Mouse (Mus musculus) hindbrain, embryonic 10.5 days (tissue): ENCODE results near the gene Colgalt2. TPM values are rescaled to one million over a fixed set of nuclear protein-coding genes. Genes with fewer than 3 reads are reported as not detected.

Experiments
- DNase-seq: peaks from one replicate; pipeline ENCODE4 v3.0.0-alpha.2; 2017; ENCODE audit warnings: low spot score
- H3K27ac ChIP-seq: fragments of 300-500 bp; sonication (generic); 2 replicates; pipeline ENCODE4 v1.5.1; 2016; ENCODE audit warnings: mild to moderate bottlenecking, moderate library complexity
- H3K27me3 ChIP-seq: fragments of 300-500 bp; sonication (generic); 2 replicates; pipeline ENCODE4 v1.6.1; 2016; ENCODE audit warnings: mild to moderate bottlenecking; ENCODE audit not compliant: poor library complexity, insufficient read depth, severe bottlenecking
- H3K36me3 ChIP-seq: fragments of 300-500 bp; sonication (generic); 2 replicates; pipeline ENCODE4 v1.6.1; 2016; ENCODE audit warnings: mild to moderate bottlenecking, moderate library complexity
- H3K4me1 ChIP-seq: fragments of 300-500 bp; sonication (generic); replicated peaks from 2 replicates; pipeline ENCODE4 v1.6.1; 2016; ENCODE audit warnings: mild to moderate bottlenecking
- H3K4me3 ChIP-seq: fragments of 300-500 bp; sonication (generic); 2 replicates; pipeline ENCODE4 v1.5.1; 2016; ENCODE audit warnings: mild to moderate bottlenecking, moderate library complexity
- H3K9me3 ChIP-seq: fragments of 300-500 bp; sonication (generic); 2 replicates; pipeline ENCODE4 v1.6.1; 2016; ENCODE audit warnings: mild to moderate bottlenecking, moderate library complexity
- WGBS: fragments of 180-500 bp; shearing (Covaris S2); methylation state at CpG from one replicate; pipeline ENCODE4 v1.1.7; 2016; 5-methylcytosine and 5-hydroxymethylcytosine counted together
- polyA plus RNA-seq: library from polyadenylated mRNA; unstranded; fragments of >200 nt; fragmentation: Nextera tagmentation; extraction: Ambion mirVana; gene quantifications from 2 replicates; pipeline ENCODE4 v1.2.1, GENCODE M21; 2016

Gene Colgalt2
- polyA plus RNA-seq, 1 experiment from 2014 or later, result 1.7 TPM

GRCm38 (mm10) chr1:152531498-152531897, 131.9 kb downstream of the Colgalt2 start:
- Histone ChIP-seq H3K9me3 (no peaks in the 10 kb centered on the region), H3K36me3 (peaks cover 63% of the 10 kb centered on the region)
- WGBS, result 66% methylated on average over 15 of the region's 15 CpGs

GRCm38 (mm10) chr1:152534531-152534930, 134.9 kb downstream of the Colgalt2 start:
- WGBS, result 94% methylated on average over 7 of the region's 7 CpGs
- Histone ChIP-seq H3K4me1 (peaks cover 10% of the 10 kb centered on the region), H3K27ac (no peak overlapping the region), H3K4me3 (no peak overlapping the region), H3K36me3 (peaks cover 74% of the 10 kb centered on the region), H3K9me3 (no peaks in the 10 kb centered on the region), H3K27me3 (no peaks in the 10 kb centered on the region)
- no peak for DNase-seq

More at GRCm38 (mm10) chr1:152531498-152531897, 131.9 kb downstream of the Colgalt2 start:
- DNase-seq, result no peak
- Histone ChIP-seq H3K4me3 (no peak overlapping the region), H3K27me3 (no peaks in the 10 kb centered on the region), H3K4me1 (peaks cover 10% of the 10 kb centered on the region), H3K27ac (no peak overlapping the region; the same call in 1 of the 2 replicates)

- H3K4me3 ChIP-seq, result no peak overlapping the region
- H3K4me1 ChIP-seq, result peaks cover 8% of the 10 kb centered on the region
- DNase-seq, result no peak
- no peaks in the 10 kb centered on the region for H3K27me3 ChIP-seq
- H3K9me3 ChIP-seq, result no peaks in the 10 kb centered on the region
- H3K36me3 ChIP-seq, result peaks cover 65% of the 10 kb centered on the region
- no peak overlapping the region for H3K27ac ChIP-seq
- WGBS, result 60% methylated on average over 16 of the region's 16 CpGs
Measured at GRCm38 (mm10) chr1:152536416-152537018, 136.9 kb downstream of the Colgalt2 start.

- Histone ChIP-seq H3K4me1 (peaks cover 6% of the 10 kb centered on the region), H3K27ac (no peak overlapping the region), H3K36me3 (peaks cover 69% of the 10 kb centered on the region), H3K27me3 (no peaks in the 10 kb centered on the region), H3K9me3 (no peaks in the 10 kb centered on the region), H3K4me3 (no peak overlapping the region)
- no peak for DNase-seq
- WGBS, result 84% methylated on average over 13 of the region's 13 CpGs
Measured at GRCm38 (mm10) chr1:152537186-152537585, 137.6 kb downstream of the Colgalt2 start.

- H3K27ac ChIP-seq, result no peak overlapping the region
- no peaks in the 10 kb centered on the region for H3K9me3 ChIP-seq
- DNase-seq, result no peak
- no peak overlapping the region for H3K4me3 ChIP-seq
- no peaks in the 10 kb centered on the region for H3K27me3 ChIP-seq
- 95% methylated on average over 4 of the region's 4 CpGs for WGBS
- no peaks in the 10 kb centered on the region for H3K4me1 ChIP-seq
- H3K36me3 ChIP-seq, result peaks cover 76% of the 10 kb centered on the region
Measured at GRCm38 (mm10) chr1:152538817-152539216, 139.2 kb downstream of the Colgalt2 start.

GRCm38 (mm10) chr1:152540304-152540887, 140.8 kb downstream of the Colgalt2 start:
- Histone ChIP-seq H3K4me3 (no peak overlapping the region), H3K4me1 (no peaks in the 10 kb centered on the region), H3K9me3 (no peaks in the 10 kb centered on the region), H3K27me3 (no peaks in the 10 kb centered on the region), H3K36me3 (peaks cover 77% of the 10 kb centered on the region), H3K27ac (no peak overlapping the region)
- DNase-seq, result no peak
- WGBS, result 92% methylated on average over 3 of the region's 3 CpGs

- Histone ChIP-seq H3K27ac (no peak overlapping the region), H3K36me3 (peaks cover 75% of the 10 kb centered on the region)
- 91% methylated on average over 6 of the region's 6 CpGs for WGBS
Measured at GRCm38 (mm10) chr1:152542747-152543378, 143.2 kb downstream of the Colgalt2 start.

GRCm38 (mm10) chr1:152543449-152544159, 144.0 kb downstream of the Colgalt2 start:
- H3K36me3 ChIP-seq, result peaks cover 75% of the 10 kb centered on the region
- 87% methylated on average over 2 of the region's 2 CpGs for WGBS

More at GRCm38 (mm10) chr1:152542747-152543378, 143.2 kb downstream of the Colgalt2 start:
- no peaks in the 10 kb centered on the region for H3K9me3 ChIP-seq
- H3K4me1 ChIP-seq, result no peaks in the 10 kb centered on the region
- DNase-seq, result no peak
- no peak overlapping the region for H3K4me3 ChIP-seq
- H3K27me3 ChIP-seq, result no peaks in the 10 kb centered on the region

GRCm38 (mm10) chr1:152549061-152549738, 149.6 kb downstream of the Colgalt2 start:
- no peaks in the 10 kb centered on the region for H3K9me3 ChIP-seq
- no peaks in the 10 kb centered on the region for H3K4me1 ChIP-seq
- H3K27me3 ChIP-seq, result no peaks in the 10 kb centered on the region
- no peak overlapping the region for H3K4me3 ChIP-seq
- no peak overlapping the region for H3K27ac ChIP-seq
- 92% methylated on average over 13 of the region's 13 CpGs for WGBS
- peaks cover 78% of the 10 kb centered on the region for H3K36me3 ChIP-seq
- DNase-seq, result no peak

More at GRCm38 (mm10) chr1:152543449-152544159, 144.0 kb downstream of the Colgalt2 start:
- no peaks in the 10 kb centered on the region for H3K27me3 ChIP-seq
- no peak for DNase-seq
- no peak overlapping the region for H3K4me3 ChIP-seq
- H3K9me3 ChIP-seq, result no peaks in the 10 kb centered on the region
- H3K27ac ChIP-seq, result no peak overlapping the region
- no peaks in the 10 kb centered on the region for H3K4me1 ChIP-seq

GRCm38 (mm10) chr1:152550544-152550943, 150.9 kb downstream of the Colgalt2 start:
- Histone ChIP-seq H3K4me3 (no peak overlapping the region), H3K36me3 (peaks cover 80% of the 10 kb centered on the region), H3K27ac (no peak overlapping the region), H3K4me1 (peaks cover 4% of the 10 kb centered on the region; the same call in 1 of the 2 replicates), H3K9me3 (no peaks in the 10 kb centered on the region), H3K27me3 (no peaks in the 10 kb centered on the region)
- 90% methylated on average over 2 of the region's 2 CpGs for WGBS
- no peak for DNase-seq

- no peak for DNase-seq
- Histone ChIP-seq H3K27ac (no peak overlapping the region), H3K9me3 (no peaks in the 10 kb centered on the region), H3K4me1 (peaks cover 8% of the 10 kb centered on the region), H3K27me3 (no peaks in the 10 kb centered on the region), H3K4me3 (no peak overlapping the region), H3K36me3 (peaks cover 76% of the 10 kb centered on the region)
- 86% methylated on average over 3 of the region's 3 CpGs for WGBS
Measured at GRCm38 (mm10) chr1:152550973-152551372, 151.3 kb downstream of the Colgalt2 start.

- H3K4me1 ChIP-seq, result peaks cover 30% of the 10 kb centered on the region
- WGBS, result 87% methylated on average over 15 of the region's 15 CpGs
- H3K4me3 ChIP-seq, result no peak overlapping the region
- DNase-seq, result no peak
- no peaks in the 10 kb centered on the region for H3K27me3 ChIP-seq
- peaks cover 50% of the 10 kb centered on the region for H3K36me3 ChIP-seq
- H3K27ac ChIP-seq, result 0 out of 2 replicates have a peak overlapping the region, but pooled peaks have one; percentile 54
- H3K9me3 ChIP-seq, result no peaks in the 10 kb centered on the region
Measured at GRCm38 (mm10) chr1:152553912-152554547, 154.4 kb downstream of the Colgalt2 start.
